Mouse (Mus musculus) Muller cell, postnatal 12 days (primary cell): ENCODE data around the gene Bsdc1.
A peak's percentile ranks its signal among the peaks of the same experiment; 100 is the strongest.
"Not testable (repeated sequence)": the region's sequence is repeated elsewhere in the genome, so short reads cannot be mapped to it uniquely, and the experiment has no call there.

Experiments
- DNase-seq: peaks from one replicate; pipeline ENCODE4 v3.0.0-alpha.2; 2015; ENCODE audit errors: inconsistent ontology term

Bsdc1 gene

DNA sequence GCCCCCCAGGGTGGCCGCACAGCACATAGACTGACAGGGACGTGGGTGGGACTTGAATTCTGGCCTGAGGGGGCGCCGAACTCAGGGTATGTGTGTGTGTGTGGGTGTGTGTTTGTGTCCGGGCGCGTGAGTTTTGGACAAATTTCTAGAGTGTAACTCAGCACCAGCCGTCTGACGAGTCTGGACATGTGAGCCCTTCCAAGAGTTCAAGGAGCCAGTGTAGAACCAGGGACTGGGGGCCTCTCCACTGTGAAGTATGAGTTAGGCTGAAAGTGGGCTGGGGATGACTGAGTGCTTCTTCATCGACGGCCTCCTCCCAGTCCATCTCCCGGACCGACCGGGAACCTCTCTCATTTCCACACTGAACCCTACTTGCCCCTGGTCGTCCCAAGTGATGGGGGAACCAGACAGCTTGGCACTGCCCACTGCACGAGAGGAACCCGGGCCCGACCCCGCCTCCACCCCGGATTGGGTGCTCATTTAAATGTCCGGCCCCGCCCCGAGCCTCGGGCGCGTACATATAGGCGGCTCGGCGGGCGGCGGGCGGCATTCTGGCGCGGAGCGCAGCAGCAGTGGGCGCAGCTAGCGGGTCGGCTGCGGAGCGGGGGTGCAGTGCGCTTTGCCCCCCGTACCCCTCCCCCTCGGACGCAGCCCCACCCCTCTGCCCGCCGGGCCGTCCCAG lies 51.8 kb downstream of the Bsdc1 start, which contains the start of gene Marcksl1:
TSS of gene Marcksl1 (plus strand) at position 496 of the 682 bp plus-strand sequence.
- DNase-seq, result peak; percentile 95

DNA sequence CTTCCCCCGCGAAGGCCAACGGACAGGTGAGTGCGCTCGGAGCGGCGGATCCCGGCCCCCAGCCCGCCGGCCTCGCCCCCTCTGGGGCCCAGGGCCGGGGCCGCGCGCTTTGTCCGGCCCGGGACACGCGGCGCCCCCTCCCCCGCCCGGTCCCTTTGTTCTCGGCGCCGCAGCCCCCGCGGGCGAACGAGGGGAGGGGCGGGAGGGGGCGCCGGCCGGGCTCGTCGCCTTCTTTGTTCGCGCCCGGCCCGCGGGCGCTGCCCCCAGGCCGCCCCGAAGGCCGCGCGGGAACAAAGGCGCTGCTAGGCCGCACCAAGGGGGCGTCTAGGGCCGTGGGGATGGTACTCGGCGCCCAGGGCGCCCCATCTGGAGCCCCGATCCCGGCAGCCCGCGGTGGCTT lies 52.5 kb downstream of the Bsdc1 start:
- no peak for DNase-seq

DNA sequence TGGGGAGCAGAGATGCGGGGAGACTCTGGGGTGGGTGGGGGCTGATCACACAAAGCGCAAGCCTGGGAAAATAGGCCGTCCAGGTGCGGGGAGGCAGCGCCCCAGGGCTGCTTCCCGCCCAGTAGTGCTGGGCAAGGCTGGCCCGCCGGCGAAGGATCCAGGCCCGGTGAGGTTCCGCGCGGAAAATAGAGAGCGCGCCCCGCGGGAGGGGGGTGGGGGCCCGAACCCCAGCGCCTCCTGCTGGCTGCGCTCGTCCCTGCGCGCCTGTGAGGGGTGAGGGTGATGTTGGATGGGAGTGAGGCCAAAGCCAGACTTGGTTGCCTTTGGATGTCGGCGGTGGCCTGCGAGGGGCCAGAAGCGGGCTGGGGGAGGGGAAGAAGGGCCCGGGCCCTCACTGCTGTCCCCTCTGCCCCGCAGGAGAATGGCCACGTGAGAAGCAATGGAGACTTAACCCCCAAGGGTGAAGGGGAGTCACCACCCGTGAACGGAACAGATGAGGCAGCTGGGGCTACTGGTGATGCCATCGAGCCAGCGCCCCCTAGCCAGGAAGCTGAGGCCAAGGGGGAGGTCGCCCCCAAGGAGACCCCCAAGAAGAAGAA lies 53.0 kb downstream of the Bsdc1 start:
- DNase-seq, result peak; percentile 73

DNA sequence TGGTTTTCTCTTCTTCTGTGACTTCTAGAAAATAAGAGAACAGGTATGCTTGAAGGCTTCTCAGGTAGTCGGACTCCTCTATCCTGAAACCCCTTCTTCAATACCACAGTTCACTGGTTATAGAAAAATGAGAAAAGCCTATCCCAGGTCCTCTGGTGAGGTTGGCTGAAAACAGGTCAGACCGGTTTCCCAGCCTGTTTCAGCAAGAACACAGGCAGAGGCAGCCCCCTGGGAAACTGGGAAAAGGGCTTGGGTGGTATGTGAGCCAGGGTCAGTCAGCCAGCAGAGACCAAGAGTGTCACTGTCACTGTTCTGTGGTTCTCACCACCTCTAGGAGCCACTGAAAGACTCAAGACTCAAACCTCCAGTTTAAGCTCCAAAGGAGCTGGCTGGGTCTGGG lies 55.5 kb downstream of the Bsdc1 start:
- DNase-seq, result no peak

DNA sequence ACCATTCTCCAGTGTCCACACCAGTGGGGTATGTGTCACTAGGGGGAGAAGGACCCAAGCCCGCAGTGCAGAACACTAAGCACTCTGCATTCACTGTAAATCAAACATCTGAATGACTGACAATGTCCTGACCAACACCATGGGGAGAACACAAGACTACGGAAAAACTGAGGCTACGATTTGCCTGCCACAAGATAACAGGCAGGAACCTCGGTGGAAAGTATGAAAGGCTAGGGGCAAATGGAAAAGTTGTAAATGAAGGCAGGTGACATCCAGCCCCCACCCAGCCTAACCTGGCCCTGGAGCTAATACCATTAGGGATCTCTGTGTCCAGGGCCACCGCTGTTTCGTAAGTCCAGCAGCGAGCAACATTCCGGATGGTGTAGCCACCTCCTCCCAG lies 57.1 kb downstream of the Bsdc1 start:
- DNase-seq, result no peak

DNA sequence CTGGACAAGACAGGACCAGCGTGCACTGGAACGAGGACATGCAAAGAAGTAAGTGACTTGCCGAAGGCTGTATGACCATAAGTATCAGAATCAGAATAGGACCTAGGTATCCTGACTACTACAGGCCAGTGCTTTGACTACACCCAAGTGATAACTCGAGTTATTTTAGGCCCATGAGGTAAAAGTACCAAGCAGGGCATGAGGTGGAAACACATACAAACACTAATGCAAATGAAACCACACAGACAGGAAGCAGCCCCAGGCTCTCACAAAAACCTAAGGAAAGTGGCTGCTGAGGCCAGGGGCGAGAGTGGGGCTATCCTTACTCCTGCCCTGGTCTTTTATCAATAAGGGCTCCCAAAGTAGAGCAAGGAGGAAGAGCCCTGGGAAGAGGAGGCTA lies 64.0 kb downstream of the Bsdc1 start:
- no peak for DNase-seq

DNA sequence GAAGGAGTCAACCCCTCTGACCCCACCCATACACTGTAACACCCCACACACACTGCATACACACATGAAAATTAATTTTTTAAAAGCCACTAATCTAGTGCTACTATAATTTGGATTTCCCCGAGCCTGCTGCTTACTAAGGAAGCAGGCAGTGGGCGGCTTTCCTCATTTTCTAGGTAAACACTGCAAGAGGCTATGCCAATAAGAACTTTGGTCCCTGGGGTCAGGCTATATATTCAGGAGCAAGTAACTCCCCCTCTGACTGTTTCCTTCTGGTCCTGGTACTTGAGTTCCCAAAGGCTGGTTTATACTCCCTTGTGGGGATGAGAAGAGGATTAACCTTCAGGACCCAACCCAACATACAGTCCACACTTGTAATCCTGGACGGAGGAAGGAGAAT lies 64.5 kb downstream of the Bsdc1 start:
- DNase-seq, result no peak

DNA sequence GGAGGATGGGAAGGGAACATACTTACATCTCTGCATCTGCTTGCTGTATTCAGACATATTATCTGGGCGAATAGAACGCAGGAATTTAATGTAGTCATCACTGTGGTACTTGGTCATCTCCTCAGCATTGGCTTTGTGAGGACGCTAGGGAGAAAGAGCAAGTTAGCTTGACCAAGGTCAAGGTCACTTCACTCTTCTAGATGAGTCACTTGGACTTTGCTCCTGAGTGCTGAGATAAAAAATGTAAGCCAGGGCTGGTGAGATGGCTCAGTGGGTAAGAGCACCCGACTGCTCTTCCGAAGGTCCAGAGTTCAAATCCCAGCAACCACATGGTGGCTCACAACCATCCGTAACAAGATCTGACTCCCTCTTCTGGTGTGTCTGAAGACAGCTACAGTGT lies 67.5 kb downstream of the Bsdc1 start:
- not testable (repeated sequence) for DNase-seq
